Mouse (Mus musculus) bone marrow, adult 2 months (tissue): Measurements from ENCODE around the gene Pde4d. TPM values are rescaled to one million over a fixed set of nuclear protein-coding genes. Genes with fewer than 3 reads are reported as not detected.

Experiments
- H3K27ac ChIP-seq: fragments of 200-500 bp; 2 replicates; pipeline ENCODE4 v1.5.1; 2012; ENCODE audit warnings: low read depth, mild to moderate bottlenecking, control low read depth, inconsistent platforms, low read length; ENCODE audit not compliant: control insufficient read depth, poor library complexity, insufficient read depth
- H3K4me1 ChIP-seq: fragments of 200-500 bp; 2 replicates; pipeline ENCODE4 v1.6.1; 2011; ENCODE audit warnings: low read length; ENCODE audit not compliant: control insufficient read depth, insufficient read depth
- H3K4me3 ChIP-seq: fragments of 200-500 bp; replicated peaks from 2 replicates; pipeline ENCODE3; 2011; ENCODE audit warnings: mild to moderate bottlenecking, low read depth, low read length, control low read depth; ENCODE audit not compliant: control insufficient read depth
- CTCF ChIP-seq: fragments of 200-500 bp; IDR thresholded peaks from 2 replicates; pipeline ENCODE4 v1.5.1; 2011; ENCODE audit warnings: low read length, control low read depth; ENCODE audit not compliant: control insufficient read depth, insufficient read depth
- POLR2A ChIP-seq: fragments of 200-500 bp; IDR thresholded peaks from 2 replicates; pipeline ENCODE4 v1.6.1; 2011; ENCODE audit warnings: low read depth, mild to moderate bottlenecking, control low read depth, low read length, borderline replicate concordance; ENCODE audit not compliant: control insufficient read depth
- WGBS: fragments of 180-500 bp; shearing (Covaris S2); methylation state at CpG from one replicate; pipeline ENCODE4 v1.1.7; 2018; 5-methylcytosine and 5-hydroxymethylcytosine counted together
- polyA plus RNA-seq: library from polyadenylated mRNA; stranded (reverse); fragments of >200 nt; gene quantifications from 2 replicates; pipeline ENCODE4 v1.2.4, GENCODE M21; 2011; ENCODE audit warnings: low replicate concordance; ENCODE audit not compliant: missing spikeins, insufficient read depth, insufficient read length

The Pde4d gene
- polyA plus RNA-seq, 1 experiment: 17.6 TPM

DNA sequence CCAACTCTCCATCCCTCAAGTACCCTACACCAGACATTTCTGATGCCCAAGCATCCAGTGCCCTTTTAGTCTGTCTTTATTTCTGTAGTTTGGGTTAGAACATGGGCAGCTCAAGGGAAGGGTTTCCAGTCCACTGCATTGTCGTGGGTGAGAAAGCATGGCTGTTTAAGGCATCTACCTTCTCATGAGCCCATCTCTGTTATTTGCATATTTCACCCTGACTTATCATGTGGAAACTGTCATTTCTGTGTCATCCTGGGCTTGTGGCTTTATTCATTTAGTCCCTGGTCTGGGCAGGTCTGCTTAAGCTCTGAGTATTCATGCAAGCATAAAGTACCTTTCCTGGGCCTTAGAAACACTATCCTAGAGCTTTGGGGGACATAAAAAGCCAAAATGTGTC is 1331.7 kb downstream of the Pde4d start:
- Histone ChIP-seq H3K4me1 (no peaks in the 10 kb centered on the region), H3K4me3 (no peak overlapping the region), H3K27ac (no peak overlapping the region)
- WGBS: 72% methylated on average over 1 of the region's 1 CpGs
- TF ChIP-seq CTCF (no peak), POLR2A (no peak)

DNA sequence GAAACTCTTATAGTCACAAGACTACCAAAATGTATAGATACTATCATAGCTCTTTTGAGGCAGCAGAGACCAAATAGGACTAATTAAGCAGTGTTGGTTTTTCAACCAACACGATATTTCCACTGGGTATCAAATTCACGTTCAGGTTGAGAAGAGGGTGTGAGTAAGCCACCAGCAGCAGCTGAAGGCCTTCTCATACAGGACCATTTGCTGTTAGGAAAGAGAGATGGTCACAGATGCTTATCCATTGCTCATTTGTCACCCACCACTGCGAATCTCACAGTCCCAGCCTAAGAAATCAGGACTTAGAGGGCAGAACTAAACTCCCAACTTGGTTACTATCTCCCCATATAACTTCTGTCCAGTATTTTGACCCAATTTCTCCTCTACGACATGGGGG is 1338.9 kb downstream of the Pde4d start:
- Histone ChIP-seq H3K4me1 (no peaks in the 10 kb centered on the region), H3K4me3 (no peak overlapping the region), H3K27ac (no peak overlapping the region)
- 92% methylated on average over 4 of the region's 4 CpGs for WGBS
- TF ChIP-seq CTCF (no peak), POLR2A (no peak)

DNA sequence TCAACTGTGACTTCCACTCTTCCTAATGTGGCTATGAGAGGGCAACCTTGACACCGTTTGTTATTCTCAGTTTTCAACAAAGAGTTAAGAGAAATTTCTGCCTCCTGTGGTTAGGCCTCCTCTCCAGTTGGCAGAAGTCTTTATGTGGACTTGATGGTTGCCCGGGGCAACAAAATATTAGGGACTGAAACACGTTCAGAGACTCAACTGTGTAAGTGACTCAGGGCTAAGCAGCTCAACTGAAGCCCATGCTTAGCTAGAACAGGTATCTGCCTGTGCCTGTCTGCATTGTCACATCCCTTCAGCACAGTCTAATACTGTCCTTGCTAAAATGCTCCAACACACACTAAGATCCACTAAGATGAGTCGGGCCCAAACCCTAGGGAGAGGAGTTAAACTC is 1339.4 kb downstream of the Pde4d start:
- Histone ChIP-seq H3K4me1 (no peaks in the 10 kb centered on the region), H3K4me3 (no peak overlapping the region), H3K27ac (no peak overlapping the region)
- 42% methylated on average over 4 of the region's 4 CpGs for WGBS
- TF ChIP-seq CTCF: no peak

DNA sequence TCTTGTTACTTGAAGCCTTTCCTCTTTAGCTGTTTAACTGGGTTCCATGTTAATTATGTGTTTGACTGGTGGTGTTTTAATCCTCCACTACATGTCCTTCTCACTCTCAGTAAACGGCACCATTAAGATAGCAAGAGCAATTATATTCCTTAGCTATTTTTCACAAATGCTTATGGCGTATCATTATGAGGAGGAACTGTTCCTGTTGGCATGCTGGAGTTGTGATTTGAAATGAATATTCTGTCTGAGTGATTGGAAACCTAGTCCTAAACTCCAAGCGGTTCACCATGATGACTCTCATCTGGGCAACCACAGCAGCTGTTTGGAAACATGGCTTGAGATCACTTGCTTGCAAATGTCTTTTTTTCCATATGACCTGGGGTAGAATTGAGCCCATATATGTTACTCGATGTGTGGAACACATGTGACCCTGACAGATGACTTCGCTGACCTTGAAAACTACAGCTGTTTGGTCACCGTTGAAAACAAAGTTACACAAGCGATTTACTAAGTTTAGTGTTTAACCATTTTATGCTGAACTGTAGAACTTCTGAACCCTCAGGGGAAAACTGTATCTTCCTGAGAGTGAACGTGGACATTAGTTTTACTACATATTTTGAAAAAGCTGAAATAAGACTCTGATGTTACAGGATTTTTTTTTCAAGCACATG is 1340.4 kb downstream of the Pde4d start:
- TF ChIP-seq POLR2A: no peak
- no peak for TF ChIP-seq CTCF
- Histone ChIP-seq H3K4me1 (no peaks in the 10 kb centered on the region), H3K4me3 (no peak overlapping the region), H3K27ac (no peak overlapping the region)
- 87% methylated on average over 8 of the region's 8 CpGs for WGBS

DNA sequence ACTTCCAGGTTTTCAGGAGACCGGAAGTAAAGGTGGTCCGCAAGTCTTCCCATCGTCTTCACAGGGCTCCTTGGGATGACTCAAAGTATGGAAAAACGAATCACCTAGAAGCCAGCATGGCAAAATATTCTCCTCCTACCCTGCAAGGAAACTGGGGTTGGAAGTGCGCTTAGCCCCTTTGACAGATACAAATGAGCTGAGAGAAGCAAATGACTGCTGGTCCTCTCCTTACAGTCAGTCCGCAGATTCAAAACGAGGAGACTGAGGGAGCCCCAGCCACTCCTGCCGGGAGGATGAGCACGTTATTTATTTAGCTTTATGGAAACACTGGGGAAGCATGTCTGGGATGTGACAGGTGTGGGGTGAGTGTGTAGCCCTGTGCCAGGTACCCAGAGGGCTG is 1344.2 kb downstream of the Pde4d start:
- Histone ChIP-seq H3K4me3 (no peak overlapping the region), H3K4me1 (no peaks in the 10 kb centered on the region), H3K27ac (no peak overlapping the region)
- TF ChIP-seq CTCF: no peak
- no peak for TF ChIP-seq POLR2A
- 92% methylated on average over 9 of the region's 9 CpGs for WGBS

DNA sequence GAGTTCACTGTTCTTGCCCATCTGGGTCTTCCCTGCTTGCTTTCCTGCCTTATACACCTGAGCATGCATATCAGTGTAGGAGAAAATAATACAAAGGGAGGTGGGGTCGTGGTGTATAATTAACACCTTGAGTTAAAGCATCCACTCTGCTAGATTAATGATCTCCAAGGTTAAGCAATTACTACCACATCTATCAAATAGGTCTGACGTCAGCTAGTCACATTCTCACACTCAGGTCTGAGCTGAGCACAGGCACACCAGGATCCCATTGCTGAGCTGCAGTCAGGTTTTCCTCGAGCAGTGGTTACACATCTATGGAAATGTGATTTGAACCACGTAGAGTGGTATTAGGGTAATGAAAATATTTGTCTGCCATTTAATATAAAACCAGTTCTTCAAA is 1348.9 kb downstream of the Pde4d start:
- Histone ChIP-seq H3K4me3 (no peak overlapping the region), H3K4me1 (no peaks in the 10 kb centered on the region), H3K27ac (no peak overlapping the region)
- TF ChIP-seq POLR2A: no peak
- no peak for TF ChIP-seq CTCF
- WGBS: 83% methylated on average over 4 of the region's 4 CpGs

DNA sequence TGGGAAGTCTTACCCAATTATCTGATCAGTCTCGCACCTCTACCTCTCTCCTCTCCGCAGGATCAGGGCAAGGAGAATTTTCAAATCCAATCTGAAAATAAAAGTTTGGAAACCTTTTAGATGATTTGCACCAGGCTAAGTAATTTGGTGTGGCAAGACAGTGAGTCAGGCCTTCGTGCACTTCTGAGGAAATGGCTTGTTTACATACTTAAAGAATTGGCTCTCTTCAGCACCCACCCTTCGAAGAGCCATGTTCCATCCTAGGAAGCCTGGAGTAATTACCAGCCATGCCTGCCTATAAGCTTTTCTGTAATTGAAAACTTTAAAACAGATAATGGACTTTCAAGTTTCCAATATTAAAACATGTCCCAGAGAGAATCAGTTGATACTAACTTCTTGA is 1352.5 kb downstream of the Pde4d start:
- H3K4me3 ChIP-seq: no peak overlapping the region
- no peak overlapping the region for H3K27ac ChIP-seq
- TF ChIP-seq CTCF (no peak), POLR2A (no peak)
- H3K4me1 ChIP-seq: no peaks in the 10 kb centered on the region
- 74% methylated on average over 4 of the region's 4 CpGs for WGBS

DNA sequence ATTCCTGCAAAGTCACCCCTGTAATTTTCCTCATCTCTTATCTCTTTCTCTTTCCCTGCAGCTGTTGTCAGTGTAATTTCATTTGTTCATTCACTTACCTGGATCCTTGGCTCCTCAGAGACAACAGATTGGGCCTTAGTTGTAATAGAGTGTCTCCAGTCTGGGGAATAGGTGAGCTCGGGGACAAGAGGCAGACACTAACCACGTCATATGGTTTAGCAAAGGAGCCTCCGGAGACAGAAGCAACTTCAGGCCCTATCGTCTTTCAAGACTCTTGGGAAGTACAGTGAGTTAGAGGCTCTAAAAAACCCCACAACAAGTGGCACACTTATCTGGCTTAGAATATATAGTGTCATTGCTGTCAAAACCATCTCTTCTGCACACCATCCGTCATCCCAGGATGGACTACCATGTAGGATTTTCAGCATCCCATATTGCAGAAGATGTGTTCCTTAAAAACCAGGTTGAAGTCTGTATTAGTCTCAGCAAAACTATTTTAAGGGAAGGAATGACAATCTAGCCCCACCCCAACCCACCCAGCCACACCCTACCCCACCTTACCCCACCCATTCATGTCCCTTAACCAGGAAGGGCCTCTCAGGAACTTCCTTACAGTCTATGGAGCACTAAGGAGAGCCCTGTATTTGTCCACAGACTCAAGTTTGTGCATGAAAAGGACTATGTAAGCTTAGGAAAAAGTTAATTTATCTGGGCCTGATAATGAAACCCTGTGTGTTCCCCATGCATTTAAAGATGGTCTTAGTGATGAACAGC is 1356.6 kb downstream of the Pde4d start:
- 90% methylated on average over 5 of the region's 5 CpGs for WGBS
- no peak overlapping the region for H3K4me3 ChIP-seq
- H3K4me1 ChIP-seq: no peaks in the 10 kb centered on the region
- H3K27ac ChIP-seq: no peak overlapping the region
- TF ChIP-seq CTCF (no peak), POLR2A (no peak)

DNA sequence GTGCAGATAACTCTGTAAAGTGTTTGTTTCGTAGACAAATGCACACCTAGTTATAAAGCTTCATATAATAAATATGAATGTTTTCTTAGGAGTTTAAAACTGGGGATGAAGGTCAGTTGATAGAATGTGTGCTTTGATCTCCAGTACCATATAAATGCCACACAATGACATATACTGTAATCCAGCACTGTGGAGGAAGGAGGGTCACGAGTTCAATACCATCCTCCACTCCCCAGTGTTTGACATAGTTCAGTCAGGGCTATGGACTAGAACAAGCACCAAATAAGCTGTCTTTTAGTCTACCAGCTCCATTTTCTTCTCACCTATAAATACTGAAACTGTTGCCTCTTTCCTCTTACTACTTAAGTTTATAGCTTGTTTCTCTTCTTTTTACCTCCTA is 1357.3 kb downstream of the Pde4d start:
- TF ChIP-seq POLR2A: no peak
- no peak for TF ChIP-seq CTCF
- Histone ChIP-seq H3K4me3 (no peak overlapping the region), H3K4me1 (no peaks in the 10 kb centered on the region), H3K27ac (no peak overlapping the region)
- 84% methylated on average over 2 of the region's 2 CpGs for WGBS

DNA sequence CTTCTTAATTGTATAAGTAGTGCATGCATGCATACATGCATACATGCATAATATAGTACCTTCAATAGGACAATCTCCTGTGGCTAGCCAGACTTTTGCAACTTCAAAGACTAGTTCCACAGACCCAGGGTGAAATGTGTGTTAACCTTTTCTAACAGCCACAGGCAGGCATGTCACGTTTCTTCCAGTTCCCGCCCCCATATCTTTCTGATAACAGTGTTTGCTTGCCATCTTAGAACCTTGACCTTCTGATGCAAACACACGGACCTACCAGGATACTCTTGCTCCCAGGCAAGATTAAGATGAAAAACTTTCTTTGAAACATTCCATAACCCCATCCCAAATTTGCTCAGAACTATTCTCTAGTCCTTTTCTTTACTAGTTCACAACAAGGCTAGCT is 1357.7 kb downstream of the Pde4d start:
- no peak overlapping the region for H3K27ac ChIP-seq
- WGBS: 59% methylated on average over 3 of the region's 3 CpGs

More for the DNA sequence above, 1357.7 kb downstream of the Pde4d start:
- no peaks in the 10 kb centered on the region for H3K4me1 ChIP-seq
- H3K4me3 ChIP-seq: no peak overlapping the region
- TF ChIP-seq POLR2A (no peak), CTCF (no peak)
